Mouse (Mus musculus) thymus, adult 2 months (tissue): Measurements from ENCODE around the gene Sqstm1. TPM values are rescaled to one million over a fixed set of nuclear protein-coding genes. Genes with fewer than 3 reads are reported as not detected.

Experiments
- DNase-seq: peaks from one replicate; pipeline ENCODE4 v3.0.0; 2021
- H3K27ac ChIP-seq: fragments of 200-500 bp; 2 replicates; pipeline ENCODE4 v1.5.1; 2012; ENCODE audit warnings: low read length, control low read depth; ENCODE audit not compliant: control insufficient read depth, insufficient read depth
- H3K27me3 ChIP-seq: fragments of 200-500 bp; 2 replicates; pipeline ENCODE4 v1.6.1; 2012; ENCODE audit warnings: mild to moderate bottlenecking, low read length, moderate library complexity, mixed read lengths; ENCODE audit not compliant: control insufficient read depth, insufficient read depth
- H3K36me3 ChIP-seq: fragments of 200-500 bp; 2 replicates; pipeline ENCODE4 v1.6.1; 2012; ENCODE audit warnings: mild to moderate bottlenecking, low read length, moderate library complexity; ENCODE audit not compliant: control insufficient read depth, insufficient read depth
- H3K4me1 ChIP-seq: fragments of 200-500 bp; replicated peaks from 2 replicates; pipeline ENCODE4 v1.6.1; 2012; ENCODE audit warnings: low read length; ENCODE audit not compliant: control insufficient read depth, insufficient read depth
- H3K4me3 ChIP-seq: fragments of 200-500 bp; 2 replicates; pipeline ENCODE4 v1.5.1; 2012; ENCODE audit warnings: mild to moderate bottlenecking, low read length, control low read depth, moderate library complexity; ENCODE audit not compliant: control insufficient read depth, insufficient read depth
- CTCF ChIP-seq: fragments of 200-500 bp; IDR thresholded peaks from 2 replicates; pipeline ENCODE4 v1.5.1; 2012; ENCODE audit warnings: mild to moderate bottlenecking, control low read depth, low read length, moderate library complexity, borderline replicate concordance; ENCODE audit not compliant: control insufficient read depth, poor library complexity, insufficient read depth; ENCODE audit errors: extremely low read depth
- POLR2A ChIP-seq: fragments of 200-500 bp; IDR thresholded peaks from 2 replicates; pipeline ENCODE4 v1.6.1; 2012; ENCODE audit warnings: mild to moderate bottlenecking, low read length, control low read depth, moderate library complexity; ENCODE audit not compliant: control insufficient read depth, poor library complexity, insufficient read depth; ENCODE audit errors: extremely low read depth
- WGBS: fragments of 180-500 bp; shearing (Covaris S2); methylation state at CpG from one replicate; pipeline ENCODE4 v1.1.7; 2018; 5-methylcytosine and 5-hydroxymethylcytosine counted together
- polyA plus RNA-seq: library from polyadenylated mRNA; depleted of rRNA; stranded (reverse); fragments of >200 nt; gene quantifications from 2 replicates; pipeline ENCODE4 v1.2.3, GENCODE M21; 2012

Sqstm1 gene
- polyA plus RNA-seq, 1 experiment = 173 TPM

DNA sequence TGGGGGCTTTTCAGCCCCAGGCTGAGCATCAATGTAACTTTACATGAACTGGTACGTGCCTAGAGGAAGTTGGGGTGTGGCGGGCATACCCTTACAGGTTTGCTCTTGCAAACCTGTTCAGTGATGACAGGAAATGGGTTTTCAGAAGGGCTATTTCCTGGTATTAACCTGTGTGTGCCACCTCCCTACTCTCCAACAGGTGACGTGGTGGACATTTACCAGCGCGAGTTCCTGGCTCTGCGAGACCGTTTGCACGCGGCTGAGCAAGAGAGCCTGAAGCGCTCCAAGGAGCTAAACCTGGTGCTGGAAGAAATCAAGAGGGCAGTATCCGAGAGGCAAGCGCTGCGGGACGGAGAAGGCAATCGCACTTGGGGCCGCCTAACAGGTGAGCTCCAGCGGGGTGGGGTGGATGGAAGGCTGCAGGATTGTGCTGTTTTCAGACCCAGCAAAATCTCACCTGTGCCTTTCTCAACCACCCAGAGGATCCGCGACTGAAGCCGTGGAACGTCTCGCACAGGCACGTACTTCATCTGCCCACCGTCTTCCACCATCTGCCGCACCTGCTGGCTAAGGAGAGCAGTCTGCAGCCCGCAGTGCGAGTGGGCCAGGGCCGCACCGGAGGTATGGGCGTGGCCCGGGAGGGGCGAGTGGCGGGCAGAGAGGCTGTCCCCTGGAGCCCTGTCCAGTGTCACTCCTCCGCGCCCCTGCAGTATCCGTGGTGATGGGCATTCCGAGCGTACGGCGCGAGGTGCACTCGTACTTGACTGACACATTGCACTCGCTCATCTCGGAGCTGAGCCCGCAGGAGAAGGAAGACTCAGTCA is 20.1 kb upstream of the Sqstm1 start:
- TF ChIP-seq CTCF (no peak), POLR2A (no peak)

GRCm38 (mm10) chr11:50229252-50229910 is 18.8 kb upstream of the Sqstm1 start:
- 73% methylated on average over 7 of the region's 7 CpGs for WGBS
- H3K27me3 ChIP-seq = no peaks in the 10 kb centered on the region
- H3K4me3 ChIP-seq = no peak overlapping the region
- no peak overlapping the region for H3K27ac ChIP-seq
- TF ChIP-seq CTCF = no peak
- no peak for TF ChIP-seq POLR2A
- peaks cover 27% of the 10 kb centered on the region for H3K4me1 ChIP-seq
- no peak for DNase-seq
- H3K36me3 ChIP-seq = no peaks in the 10 kb centered on the region

More for the DNA sequence above, 20.1 kb upstream of the Sqstm1 start:
- no peaks in the 10 kb centered on the region for H3K36me3 ChIP-seq
- no peak overlapping the region for H3K4me3 ChIP-seq
- no peak overlapping the region for H3K27ac ChIP-seq
- no peak for DNase-seq
- H3K4me1 ChIP-seq = peaks cover 18% of the 10 kb centered on the region
- no peaks in the 10 kb centered on the region for H3K27me3 ChIP-seq
- WGBS = 92% methylated on average over 45 of the region's 45 CpGs

DNA sequence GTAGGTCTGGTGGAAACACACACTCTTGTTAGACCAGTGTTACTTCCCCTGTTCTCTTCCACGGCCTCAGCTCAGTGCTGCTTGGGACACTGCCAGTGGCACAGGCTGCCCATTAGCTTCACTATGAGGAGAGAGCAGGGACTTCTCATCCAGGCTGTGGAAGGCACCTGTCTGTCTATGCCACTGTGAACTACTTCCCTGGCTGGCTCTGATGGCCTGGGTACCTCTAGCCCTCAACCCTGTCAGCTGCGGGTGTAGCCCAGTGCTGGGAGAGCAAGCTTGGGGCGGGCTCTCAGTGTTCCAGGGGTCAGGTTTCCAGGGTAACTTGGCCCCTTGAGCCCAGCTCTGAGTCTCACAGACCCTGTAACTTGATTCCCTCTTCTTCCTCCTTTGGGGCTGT is 18.1 kb upstream of the Sqstm1 start:
- Histone ChIP-seq H3K4me1 (peaks cover 29% of the 10 kb centered on the region), H3K27ac (no peak overlapping the region), H3K27me3 (no peaks in the 10 kb centered on the region), H3K36me3 (no peaks in the 10 kb centered on the region), H3K4me3 (no peak overlapping the region)
- WGBS = 80% methylated on average over 3 of the region's 3 CpGs
- no peak for DNase-seq
- TF ChIP-seq POLR2A (no peak), CTCF (no peak)

GRCm38 (mm10) chr11:50227736-50228135 is 17.1 kb upstream of the Sqstm1 start:
- no peaks in the 10 kb centered on the region for H3K27me3 ChIP-seq
- 84% methylated on average over 4 of the region's 4 CpGs for WGBS
- no peak for TF ChIP-seq POLR2A
- TF ChIP-seq CTCF = no peak
- H3K4me3 ChIP-seq = no peak overlapping the region
- H3K4me1 ChIP-seq = peaks cover 24% of the 10 kb centered on the region
- no peaks in the 10 kb centered on the region for H3K36me3 ChIP-seq
- H3K27ac ChIP-seq = no peak overlapping the region
- no peak for DNase-seq

- Histone ChIP-seq H3K27me3 (no peaks in the 10 kb centered on the region), H3K27ac (no peak overlapping the region), H3K4me3 (no peak overlapping the region), H3K36me3 (no peaks in the 10 kb centered on the region), H3K4me1 (peaks cover 22% of the 10 kb centered on the region)
- no peak for TF ChIP-seq CTCF
- TF ChIP-seq POLR2A = no peak
- WGBS = 73% methylated on average over 3 of the region's 3 CpGs
- DNase-seq = no peak
These were observed 16.6 kb upstream of the Sqstm1 start for GRCm38 (mm10) chr11:50227226-50227625.

DNA sequence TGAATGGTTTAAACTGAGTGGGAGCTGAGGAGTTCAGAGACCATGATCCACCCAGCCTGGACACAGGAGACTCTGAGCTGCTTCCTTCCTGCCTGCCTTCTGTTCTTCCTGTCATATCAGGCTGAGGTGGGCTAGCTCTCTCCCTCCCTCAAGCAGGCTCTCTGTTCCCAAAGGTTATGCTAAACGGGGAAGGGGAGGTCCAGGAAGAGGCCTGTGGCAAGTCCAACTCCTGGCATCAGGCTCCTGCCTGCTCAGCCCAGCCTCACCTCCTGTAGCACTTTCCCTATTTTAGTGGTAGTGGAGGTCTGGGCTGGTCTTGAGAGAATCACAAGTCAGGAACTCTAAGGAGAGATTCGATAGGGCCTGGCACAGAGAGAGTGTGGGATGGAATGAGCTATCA is 15.8 kb upstream of the Sqstm1 start:
- Histone ChIP-seq H3K4me3 (peak overlapping the region; percentile 70), H3K27ac (no peak overlapping the region), H3K27me3 (no peaks in the 10 kb centered on the region), H3K4me1 (peaks cover 22% of the 10 kb centered on the region), H3K36me3 (no peaks in the 10 kb centered on the region)
- no peak for DNase-seq
- WGBS = 29% methylated on average over 2 of the region's 2 CpGs
- TF ChIP-seq CTCF (no peak), POLR2A (no peak)
